Mouse (Mus musculus): ENCODE measurements around the gene Adcy7. TPM values are rescaled to one million over a fixed set of nuclear protein-coding genes. Genes with fewer than 3 reads are reported as not detected.

The Adcy7 gene
- total and polyA plus RNA-seq, 2 experiments from 2014 or later: 4.0 to 9.4 TPM

GRCm38 (mm10) chr8:88298733-88299103 lies 26.5 kb downstream of the Adcy7 start:
- ATAC-seq (no peak), DNase-seq (no peak)
- Histone ChIP-seq H3K9me3 (ENCODE audit: low read length) (no peaks in the 10 kb centered on the region), H3K27me3 (ENCODE audit: insufficient read depth, low read length) (no peaks in the 10 kb centered on the region), H3K4me1 (ENCODE audit: insufficient read depth) (no peaks in the 10 kb centered on the region), H3K27ac (ENCODE audit: low read depth, low read length) (no peak overlapping the region), H3K9ac (no peak overlapping the region), H3K4me2 (ENCODE audit: low read depth) (no peak overlapping the region), H3K36me3 (ENCODE audit: insufficient read depth) (no peaks in the 10 kb centered on the region), H3K4me3 (ENCODE audit: low read depth, low read length) (no peak overlapping the region)
- WGBS: 86% methylated on average over 10 of the region's 10 CpGs
- no peak for TF ChIP-seq CTCF (IDR thresholded peaks at IDR 0.05; ENCODE audit: low read depth)

GRCm38 (mm10) chr8:88299907-88300603 lies 27.9 kb downstream of the Adcy7 start:
- no peaks in the 10 kb centered on the region for H3K36me3 ChIP-seq (ENCODE audit: insufficient read depth)
- TF ChIP-seq CTCF (IDR thresholded peaks at IDR 0.05; ENCODE audit: low read depth): no peak
- no peak overlapping the region for H3K4me3 ChIP-seq (ENCODE audit: low read depth, low read length)
- no peak overlapping the region for H3K9ac ChIP-seq
- no peak for DNase-seq
- no peak for ATAC-seq
- no peaks in the 10 kb centered on the region for H3K27me3 ChIP-seq (ENCODE audit: insufficient read depth, low read length)
- no peaks in the 10 kb centered on the region for H3K4me1 ChIP-seq (ENCODE audit: insufficient read depth)
- no peak overlapping the region for H3K4me2 ChIP-seq (ENCODE audit: low read depth)
- H3K27ac ChIP-seq (ENCODE audit: low read depth, low read length): no peak overlapping the region
- H3K9me3 ChIP-seq (ENCODE audit: low read length): no peaks in the 10 kb centered on the region
- WGBS: 82% methylated on average over 10 of the region's 10 CpGs

- no peak overlapping the region for H3K4me3 ChIP-seq (ENCODE audit: low read depth, low read length)
- no peak for TF ChIP-seq CTCF (IDR thresholded peaks at IDR 0.05; ENCODE audit: low read depth)
- H3K4me1 ChIP-seq (ENCODE audit: insufficient read depth): no peaks in the 10 kb centered on the region
- no peak overlapping the region for H3K4me2 ChIP-seq (ENCODE audit: low read depth)
- no peak overlapping the region for H3K27ac ChIP-seq (ENCODE audit: low read depth, low read length)
- no peak overlapping the region for H3K9ac ChIP-seq
- no peak for ATAC-seq
- no peaks in the 10 kb centered on the region for H3K9me3 ChIP-seq (ENCODE audit: low read length)
- 48% methylated on average over 15 of the region's 15 CpGs for WGBS
- peak; percentile 5 for DNase-seq
- no peaks in the 10 kb centered on the region for H3K36me3 ChIP-seq (ENCODE audit: insufficient read depth)
- no peaks in the 10 kb centered on the region for H3K27me3 ChIP-seq (ENCODE audit: insufficient read depth, low read length)
Observed at GRCm38 (mm10) chr8:88301589-88302437, 29.6 kb downstream of the Adcy7 start.

GRCm38 (mm10) chr8:88305814-88306213 lies 33.6 kb downstream of the Adcy7 start:
- Histone ChIP-seq H3K27ac (ENCODE audit: low read depth, low read length) (no peak overlapping the region), H3K9me3 (ENCODE audit: low read length) (no peaks in the 10 kb centered on the region), H3K4me2 (ENCODE audit: low read depth) (no peak overlapping the region), H3K4me3 (ENCODE audit: low read depth, low read length) (no peak overlapping the region), H3K9ac (no peak overlapping the region), H3K36me3 (ENCODE audit: insufficient read depth) (no peaks in the 10 kb centered on the region), H3K4me1 (ENCODE audit: insufficient read depth) (no peaks in the 10 kb centered on the region), H3K27me3 (ENCODE audit: insufficient read depth, low read length) (no peaks in the 10 kb centered on the region)
- DNase-seq (no peak), ATAC-seq (no peak)
- 90% methylated on average over 4 of the region's 4 CpGs for WGBS
- no peak for TF ChIP-seq CTCF (IDR thresholded peaks at IDR 0.05; ENCODE audit: low read depth)

- no peaks in the 10 kb centered on the region for H3K4me1 ChIP-seq (ENCODE audit: insufficient read depth)
- H3K4me3 ChIP-seq (ENCODE audit: low read depth, low read length): no peak overlapping the region
- TF ChIP-seq CTCF (IDR thresholded peaks at IDR 0.05; ENCODE audit: low read depth): peak; percentile 40
- 78% methylated on average over 14 of the region's 14 CpGs for WGBS
- H3K9ac ChIP-seq: no peak overlapping the region
- no peak overlapping the region for H3K27ac ChIP-seq (ENCODE audit: low read depth, low read length)
- DNase-seq (no peak), ATAC-seq (no peak)
- H3K36me3 ChIP-seq (ENCODE audit: insufficient read depth): no peaks in the 10 kb centered on the region
- no peaks in the 10 kb centered on the region for H3K27me3 ChIP-seq (ENCODE audit: insufficient read depth, low read length)
- no peak overlapping the region for H3K4me2 ChIP-seq (ENCODE audit: low read depth)
- no peaks in the 10 kb centered on the region for H3K9me3 ChIP-seq (ENCODE audit: low read length)
Observed at GRCm38 (mm10) chr8:88306511-88306910, 34.3 kb downstream of the Adcy7 start.

- H3K4me2 ChIP-seq (ENCODE audit: low read depth): no peak overlapping the region
- H3K9ac ChIP-seq: no peak overlapping the region
- ATAC-seq: no peak
- no peaks in the 10 kb centered on the region for H3K4me1 ChIP-seq (ENCODE audit: insufficient read depth)
- no peaks in the 10 kb centered on the region for H3K9me3 ChIP-seq (ENCODE audit: low read length)
- H3K36me3 ChIP-seq (ENCODE audit: insufficient read depth): no peaks in the 10 kb centered on the region
- no peak for TF ChIP-seq CTCF (IDR thresholded peaks at IDR 0.05; ENCODE audit: low read depth)
- no peak overlapping the region for H3K27ac ChIP-seq (ENCODE audit: low read depth, low read length)
- H3K4me3 ChIP-seq (ENCODE audit: low read depth, low read length): no peak overlapping the region
- 85% methylated on average over 4 of the region's 4 CpGs for WGBS
- no peaks in the 10 kb centered on the region for H3K27me3 ChIP-seq (ENCODE audit: insufficient read depth, low read length)
- no peak for DNase-seq
Observed at GRCm38 (mm10) chr8:88307736-88308135, 35.5 kb downstream of the Adcy7 start.

- Histone ChIP-seq H3K9me3 (ENCODE audit: low read length) (no peaks in the 10 kb centered on the region), H3K36me3 (ENCODE audit: insufficient read depth) (no peaks in the 10 kb centered on the region), H3K9ac (no peak overlapping the region), H3K27ac (ENCODE audit: low read depth, low read length) (no peak overlapping the region), H3K4me1 (ENCODE audit: insufficient read depth) (no peaks in the 10 kb centered on the region), H3K4me3 (ENCODE audit: low read depth, low read length) (no peak overlapping the region), H3K27me3 (ENCODE audit: insufficient read depth, low read length) (no peaks in the 10 kb centered on the region), H3K4me2 (ENCODE audit: low read depth) (no peak overlapping the region)
- no peak for TF ChIP-seq CTCF (IDR thresholded peaks at IDR 0.05; ENCODE audit: low read depth)
- ATAC-seq (no peak), DNase-seq (no peak)
- 82% methylated on average over 10 of the region's 10 CpGs for WGBS
Observed at GRCm38 (mm10) chr8:88309274-88309873, 37.2 kb downstream of the Adcy7 start.
